Mouse (Mus musculus) spleen, adult 10 weeks (tissue): ENCODE data around the gene Fam3c. TPM values are rescaled to one million over a fixed set of nuclear protein-coding genes. Genes with fewer than 3 reads are reported as not detected.

Experiments
- polyA plus RNA-seq: library from polyadenylated mRNA; stranded (reverse); fragments of 350-450 nt; fragmentation: Illumina TruSeq; extraction: RNeasy Lipid Tissue Mini Kit (QIAGEN cat#74804); gene quantifications from one replicate; pipeline ENCODE4 v1.2.3, GENCODE M21; 2015; ENCODE audit warnings: low replicate concordance; ENCODE audit not compliant: insufficient read depth

Fam3c gene
- 76.6 TPM for polyA plus RNA-seq

DNA sequence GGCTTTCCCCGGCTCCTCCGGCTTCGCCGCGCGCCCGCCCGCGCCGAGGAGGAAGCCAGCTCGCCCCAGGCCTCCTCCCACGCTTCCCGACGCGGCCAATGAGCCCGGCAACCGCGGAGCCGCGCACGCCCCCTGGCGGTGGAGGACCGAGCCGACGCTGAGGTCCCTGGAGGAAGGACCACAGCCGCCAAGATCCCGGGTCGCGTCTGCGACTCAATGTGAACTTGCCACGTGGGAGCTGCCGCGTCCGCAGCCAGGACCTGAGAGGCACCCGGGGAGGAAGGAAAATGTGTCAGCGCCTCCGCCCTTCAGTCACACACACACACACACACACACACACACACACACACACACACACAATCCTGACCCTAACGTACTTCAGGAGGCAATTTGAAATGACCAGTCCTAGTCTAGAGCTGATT, at the start of gene Fam3c:
Gene Fam3c (minus strand): TSS at position 158 of the 422 bp plus-strand sequence.

DNA sequence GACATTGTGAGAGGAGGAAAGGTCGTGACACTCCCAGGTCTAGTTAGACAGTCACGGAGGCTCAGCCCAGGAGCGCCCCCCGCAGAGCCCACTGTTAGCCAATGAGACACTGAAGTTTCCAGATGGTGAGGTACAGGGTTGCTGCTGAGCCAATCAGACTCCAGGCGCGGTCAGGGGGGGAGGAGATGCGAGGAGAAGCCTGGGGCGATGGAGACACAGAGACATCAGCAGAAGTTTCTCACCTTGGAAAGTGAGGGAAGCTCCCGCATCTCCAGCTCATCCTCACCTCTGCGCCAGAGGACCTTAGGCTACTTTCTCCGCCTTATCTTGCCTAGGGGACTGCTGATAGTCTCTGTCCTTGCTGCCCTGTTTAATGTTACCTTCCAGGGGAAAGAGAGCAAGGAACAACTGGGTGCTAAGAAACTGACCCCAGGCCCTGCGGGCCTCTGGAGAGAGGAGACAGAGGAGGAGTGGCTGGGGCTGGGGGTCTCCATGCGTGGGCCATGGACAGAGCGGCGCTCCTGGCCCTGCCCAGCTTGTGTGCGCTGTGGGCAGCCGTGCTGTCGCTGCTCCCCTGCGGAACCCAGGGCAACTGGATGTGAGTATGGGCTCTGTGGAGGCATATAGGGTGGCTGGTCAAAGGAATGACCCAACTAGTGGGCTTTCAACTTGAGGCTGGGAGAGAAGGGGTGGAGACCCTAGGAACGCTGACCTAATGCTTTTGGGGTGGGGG, 67.9 kb downstream of the Fam3c start, which contains the start of gene Wnt16:
Gene Wnt16 (plus strand): TSS at position 224 of the 733 bp plus-strand sequence.

Other genes with a start within 250 kb of the Fam3c start
- not detected for gene Wnt16, start 68.0 kb downstream of the Fam3c start, polyA plus RNA-seq